Mouse (Mus musculus) kidney, embryonic 16.5 days (tissue): ENCODE measurements around the gene Scg2. TPM values are rescaled to one million over a fixed set of nuclear protein-coding genes. Genes with fewer than 3 reads are reported as not detected.

Experiments
- ATAC-seq: fragments of 200-750 bp; cut with Nextera tagmentation; 2 replicates; pipeline ENCODE4 v1.8.0; 2017; ENCODE audit warnings: moderate TSS enrichment; ENCODE audit not compliant: low FRiP score, low TSS enrichment
- H3K27ac ChIP-seq: fragments of 300-500 bp; sonication (generic); 2 replicates; pipeline ENCODE4 v1.5.1; 2014; ENCODE audit warnings: low read length
- H3K27me3 ChIP-seq: fragments of 300-500 bp; sonication (generic); 2 replicates; pipeline ENCODE4 v1.6.1; 2014; ENCODE audit warnings: low read length, control low read depth, mixed read lengths; ENCODE audit not compliant: insufficient read depth
- H3K36me3 ChIP-seq: fragments of 300-500 bp; sonication (generic); 2 replicates; pipeline ENCODE4 v1.6.1; 2014; ENCODE audit warnings: low read length, control low read depth, mixed read lengths; ENCODE audit not compliant: insufficient read depth
- H3K4me1 ChIP-seq: fragments of 300-500 bp; sonication (generic); 2 replicates; pipeline ENCODE4 v1.6.1; 2014; ENCODE audit warnings: low read length, control low read depth, mixed read lengths; ENCODE audit not compliant: insufficient read depth
- H3K4me2 ChIP-seq: fragments of 300-500 bp; sonication (generic); replicated peaks from 2 replicates; pipeline ENCODE4 v1.6.1; 2014; ENCODE audit warnings: low read depth, low read length
- H3K4me3 ChIP-seq: fragments of 300-500 bp; sonication (generic); 2 replicates; pipeline ENCODE4 v1.5.1; 2014; ENCODE audit warnings: mild to moderate bottlenecking, low read length
- H3K9ac ChIP-seq: fragments of 300-500 bp; sonication (generic); replicated peaks from 2 replicates; pipeline ENCODE4 v1.6.1; 2014; ENCODE audit warnings: low read length
- H3K9me3 ChIP-seq: fragments of 300-500 bp; sonication (generic); 2 replicates; pipeline ENCODE4 v1.6.1; 2016; ENCODE audit warnings: low read length, control low read depth
- WGBS: fragments of 180-500 bp; shearing (Covaris S2); extraction: QIAGEN DNeasy Blood & Tissue Kit; methylation state at CpG from one replicate; pipeline ENCODE4 v1.1.7; 2014; 5-methylcytosine and 5-hydroxymethylcytosine counted together
- polyA plus RNA-seq: library from polyadenylated mRNA; unstranded; fragments of >200 nt; fragmentation: Nextera tagmentation; extraction: Ambion mirVana; gene quantifications from 2 replicates; pipeline ENCODE4 v1.2.1, GENCODE M21; 2015

The Scg2 gene
- polyA plus RNA-seq, result 1.5 and 2.2 TPM in 2 replicates

- H3K27ac ChIP-seq, result no peak within 1 kb of the TSS
- H3K4me3 ChIP-seq, result no peak within 1 kb of the TSS
- no peaks in the 10 kb centered on the region for H3K4me1 ChIP-seq
- 0 out of 2 replicates have a peak within 1 kb of the TSS, but pooled peaks have one; percentile 6 for H3K4me2 ChIP-seq
- WGBS, result 12% methylated on average over 22 of the region's 22 CpGs
- H3K9me3 ChIP-seq, result no peaks in the 10 kb centered on the region
- no peak within 1 kb of the TSS for H3K9ac ChIP-seq
- peak; percentile 97 for ATAC-seq
- no peaks in the 10 kb centered on the region for H3K36me3 ChIP-seq
- no peaks in the 10 kb centered on the region for H3K27me3 ChIP-seq
Observed at GRCm38 (mm10) chr1:79439609-79440308, at the start of gene Scg2. Gene Scg2 (minus strand): TSS chr1:79440120.

GRCm38 (mm10) chr1:79485546-79485945 is 45.6 kb upstream of the Scg2 start:
- H3K4me2 ChIP-seq, result no peak overlapping the region
- no peaks in the 10 kb centered on the region for H3K27me3 ChIP-seq
- WGBS, result 84% methylated on average over 6 of the region's 6 CpGs
- H3K4me3 ChIP-seq, result no peak overlapping the region
- H3K36me3 ChIP-seq, result no peaks in the 10 kb centered on the region
- H3K9ac ChIP-seq, result no peak overlapping the region
- no peak for ATAC-seq
- no peaks in the 10 kb centered on the region for H3K4me1 ChIP-seq
- H3K9me3 ChIP-seq, result no peaks in the 10 kb centered on the region
- no peak overlapping the region for H3K27ac ChIP-seq

- H3K9ac ChIP-seq, result no peak overlapping the region
- ATAC-seq, result no peak
- H3K4me1 ChIP-seq, result no peaks in the 10 kb centered on the region
- 75% methylated on average over 2 of the region's 2 CpGs for WGBS
- H3K36me3 ChIP-seq, result no peaks in the 10 kb centered on the region
- no peaks in the 10 kb centered on the region for H3K9me3 ChIP-seq
- no peak overlapping the region for H3K4me2 ChIP-seq
- no peak overlapping the region for H3K4me3 ChIP-seq
- no peak overlapping the region for H3K27ac ChIP-seq
- no peaks in the 10 kb centered on the region for H3K27me3 ChIP-seq
Observed at GRCm38 (mm10) chr1:79470856-79471255, 30.9 kb upstream of the Scg2 start.

- ATAC-seq, result no peak
- Histone ChIP-seq H3K4me1 (no peaks in the 10 kb centered on the region), H3K9me3 (no peaks in the 10 kb centered on the region), H3K9ac (no peak overlapping the region), H3K27me3 (no peaks in the 10 kb centered on the region), H3K27ac (no peak overlapping the region), H3K4me3 (no peak overlapping the region), H3K36me3 (no peaks in the 10 kb centered on the region), H3K4me2 (no peak overlapping the region)
- WGBS, result 77% methylated on average over 5 of the region's 5 CpGs
Observed at GRCm38 (mm10) chr1:79469871-79470270, 30.0 kb upstream of the Scg2 start.

- Histone ChIP-seq H3K4me2 (no peak overlapping the region), H3K9me3 (no peaks in the 10 kb centered on the region), H3K4me1 (no peaks in the 10 kb centered on the region), H3K4me3 (no peak overlapping the region), H3K9ac (no peak overlapping the region), H3K27me3 (no peaks in the 10 kb centered on the region), H3K27ac (no peak overlapping the region), H3K36me3 (no peaks in the 10 kb centered on the region)
- WGBS, result 42% methylated on average over 3 of the region's 3 CpGs
- ATAC-seq, result no peak
Observed at GRCm38 (mm10) chr1:79466585-79466984, 26.7 kb upstream of the Scg2 start.

- Histone ChIP-seq H3K4me3 (no peak overlapping the region), H3K4me1 (no peaks in the 10 kb centered on the region), H3K9me3 (no peaks in the 10 kb centered on the region), H3K4me2 (no peak overlapping the region), H3K27me3 (no peaks in the 10 kb centered on the region), H3K36me3 (no peaks in the 10 kb centered on the region), H3K27ac (no peak overlapping the region), H3K9ac (no peak overlapping the region)
- ATAC-seq, result no peak
- WGBS, result 25% methylated on average over 5 of the region's 5 CpGs
Observed at GRCm38 (mm10) chr1:79458558-79458957, 18.6 kb upstream of the Scg2 start.

GRCm38 (mm10) chr1:79454164-79454563 is 14.2 kb upstream of the Scg2 start:
- H3K4me1 ChIP-seq, result peaks cover 4% of the 10 kb centered on the region; the same call in 1 of the 2 replicates
- no peak overlapping the region for H3K4me3 ChIP-seq
- no peaks in the 10 kb centered on the region for H3K36me3 ChIP-seq
- no peak for ATAC-seq
- no peaks in the 10 kb centered on the region for H3K9me3 ChIP-seq
- WGBS, result 41% methylated on average over 4 of the region's 4 CpGs
- no peak overlapping the region for H3K9ac ChIP-seq
- no peak overlapping the region for H3K27ac ChIP-seq
- H3K27me3 ChIP-seq, result no peaks in the 10 kb centered on the region
- H3K4me2 ChIP-seq, result no peak overlapping the region

GRCm38 (mm10) chr1:79452339-79452738 is 12.4 kb upstream of the Scg2 start:
- Histone ChIP-seq H3K27me3 (no peaks in the 10 kb centered on the region), H3K9me3 (no peaks in the 10 kb centered on the region), H3K4me2 (no peak overlapping the region), H3K36me3 (no peaks in the 10 kb centered on the region), H3K27ac (no peak overlapping the region), H3K4me3 (no peak overlapping the region), H3K4me1 (peaks cover 4% of the 10 kb centered on the region; the same call in 1 of the 2 replicates), H3K9ac (no peak overlapping the region)
- ATAC-seq, result no peak
- 80% methylated on average over 1 of the region's 1 CpGs for WGBS

GRCm38 (mm10) chr1:79450343-79451021 is 10.6 kb upstream of the Scg2 start:
- H3K27ac ChIP-seq, result no peak overlapping the region
- peak; percentile 39; the same call in 1 of the 2 replicates for ATAC-seq
- 24% methylated on average over 20 of the region's 20 CpGs for WGBS
- H3K4me2 ChIP-seq, result peak overlapping the region; percentile 42
- H3K4me3 ChIP-seq, result peak overlapping the region; percentile 14
- no peaks in the 10 kb centered on the region for H3K36me3 ChIP-seq
- no peaks in the 10 kb centered on the region for H3K27me3 ChIP-seq
- no peak overlapping the region for H3K9ac ChIP-seq
- no peaks in the 10 kb centered on the region for H3K9me3 ChIP-seq
- peaks cover 4% of the 10 kb centered on the region; the same call in 1 of the 2 replicates for H3K4me1 ChIP-seq

- no peak for ATAC-seq
- Histone ChIP-seq H3K4me3 (peak overlapping the region; percentile 14; the same call in 1 of the 2 replicates), H3K9me3 (no peaks in the 10 kb centered on the region), H3K27me3 (no peaks in the 10 kb centered on the region), H3K36me3 (no peaks in the 10 kb centered on the region), H3K4me2 (peak overlapping the region; percentile 42), H3K9ac (no peak overlapping the region), H3K27ac (no peak overlapping the region), H3K4me1 (peaks cover 4% of the 10 kb centered on the region; the same call in 1 of the 2 replicates)
- WGBS, result 25% methylated on average over 6 of the region's 6 CpGs
Observed at GRCm38 (mm10) chr1:79449943-79450342, 10.0 kb upstream of the Scg2 start.
